Mouse (Mus musculus): ENCODE data around the gene B230307C23Rik. TPM values are rescaled to one million over a fixed set of nuclear protein-coding genes. Genes with fewer than 3 reads are reported as not detected.

The B230307C23Rik gene
- total and polyA plus RNA-seq, 3 experiments: 48.7 to 53.3 (median 50.8) TPM

GRCm38 (mm10) chr16:97962151-97962948, 34.8 kb upstream of the B230307C23Rik start, which contains the start of the genes C2cd2 and Zbtb21:
C2cd2 (minus strand) TSS chr16:97962598.
Zbtb21 (minus strand) TSS chr16:97962622.
- Histone ChIP-seq H3K9me3 (replicated peaks; ENCODE audit: low read length) (no peaks in the 10 kb centered on the region), H3K27me3 (replicated peaks) (no peaks in the 10 kb centered on the region), H3K27ac (ENCODE audit: insufficient read depth, low read depth) (peak within 1 kb of the TSS; percentile 91), H3K4me3 (replicated peaks in 1 of 3; ENCODE audit: low read depth in 2 of 3, low read length in 2 of 3, poor library complexity in 1 of 3) (peak within 1 kb of the TSS; percentile 68 to 83 (median 77)), H3K4me1 (ENCODE audit: control insufficient read depth in 1 of 2, insufficient read depth in 2 of 2) (peaks cover 6 to 53% of the 10 kb centered on the region in 2 experiments), H3K79me2 (replicated peaks; ENCODE audit: control insufficient read depth, extremely low read depth, insufficient read depth, poor library complexity, severe bottlenecking) (peaks cover 17% of the 10 kb centered on the region), H3K9ac (ENCODE audit: insufficient read depth, low read depth) (peak within 1 kb of the TSS; percentile 84), H3K4me2 (ENCODE audit: insufficient read depth, low read depth, poor library complexity, severe bottlenecking) (peak within 1 kb of the TSS; percentile 82), H3K36me3 (replicated peaks in 1 of 2; ENCODE audit: control insufficient read depth in 1 of 2, insufficient read depth in 1 of 2, low read length in 1 of 2) (peaks cover 10 to 20% of the 10 kb centered on the region in 2 experiments)
- peak; percentile 97 for DNase-seq (ENCODE audit: extremely low read depth)
- in situ Hi-C loops (cut with MboI; ENCODE audit: low pct_ligation_motif_present, low pct_unique_long_range_greater_than_20kb, low sequenced_read_pairs) (no loop called here), dilution Hi-C loops (cut with MboI; ENCODE audit: extremely low pct_ligation_motif_present, extremely low pct_unique_long_range_greater_than_20kb, low sequenced_read_pairs) (no loop called here)
- peak; percentile 55; the same call in 1 of the 2 replicates for TF ChIP-seq IRF4 (IDR thresholded peaks at IDR 0.05; ENCODE audit: low read depth, low read length)
- peak; percentile 86 for TF ChIP-seq TCF12 (IDR thresholded peaks at IDR 0.05; ENCODE audit: low read depth, low read length)
- TF ChIP-seq ZKSCAN1 (IDR thresholded peaks at IDR 0.05; ENCODE audit: borderline replicate concordance, low read depth, low read length): no peak
- no peak for TF ChIP-seq CHD1 (IDR thresholded peaks at IDR 0.05; ENCODE audit: low read depth, low read length)
- peak; percentile 83 for TF ChIP-seq JUND (conservative IDR thresholded peaks at IDR 0.05; ENCODE audit: low read depth, low read length)
- peak; percentile 80; the same call in 1 of the 2 replicates for TF ChIP-seq ZMIZ1 (IDR thresholded peaks at IDR 0.05; ENCODE audit: low read depth, low read length)
- TF ChIP-seq BHLHE40 (IDR thresholded peaks at IDR 0.05; ENCODE audit: low read depth, low read length): peak; percentile 99
- peak; percentile 76 for TF ChIP-seq HCFC1 (IDR thresholded peaks at IDR 0.05; ENCODE audit: low read depth, low read length)
- TF ChIP-seq EP300 (IDR thresholded peaks at IDR 0.05; ENCODE audit: low read length): peak; percentile 64; the same call in 1 of the 2 replicates
- TF ChIP-seq ETS1 (conservative IDR thresholded peaks at IDR 0.05; ENCODE audit: low read depth, low read length): peak; percentile 79
- TF ChIP-seq POLR2AphosphoS2 (IDR thresholded peaks at IDR 0.05; ENCODE audit: low read depth, low read length): peak; percentile 86
- no peak; the same call in 1 of the 2 replicates for TF ChIP-seq USF2 (conservative IDR thresholded peaks at IDR 0.05; ENCODE audit: low read depth, low read length)
- TF ChIP-seq USF1 (IDR thresholded peaks at IDR 0.05; ENCODE audit: low read depth, low read length): peak; percentile 81
- no peak for TF ChIP-seq UBTF (IDR thresholded peaks at IDR 0.05; ENCODE audit: low read depth, low read length)
- TF ChIP-seq JUN (IDR thresholded peaks at IDR 0.05; ENCODE audit: insufficient read depth, low read depth, low read length): peak; percentile 89
- peak; percentile 36; the same call in 1 of the 2 replicates for TF ChIP-seq CHD2 (IDR thresholded peaks at IDR 0.05; ENCODE audit: low read length)
- no peak for TF ChIP-seq CTCF (conservative IDR thresholded peaks at IDR 0.05 in 1 of 2, IDR thresholded peaks at IDR 0.05 in 1 of 2; ENCODE audit: low read depth in 2 of 2, low read length in 2 of 2)
- TF ChIP-seq KAT2A (IDR thresholded peaks at IDR 0.05; ENCODE audit: insufficient replicate concordance, low read length): no peak
- TF ChIP-seq ZNF384 (IDR thresholded peaks at IDR 0.05; ENCODE audit: low read depth, low read length): peak; percentile 71
- TF ChIP-seq RAD21 (IDR thresholded peaks at IDR 0.05; ENCODE audit: low read depth, low read length): no peak; the same call in 1 of the 2 replicates
- no peak for TF ChIP-seq PAX5 (IDR thresholded peaks at IDR 0.05; ENCODE audit: low read length)
- TF ChIP-seq NELFE (IDR thresholded peaks at IDR 0.05; ENCODE audit: low read depth, low read length): peak; percentile 97
- TF ChIP-seq GABPA (IDR thresholded peaks at IDR 0.05; ENCODE audit: insufficient replicate concordance, low read depth, low read length): peak; percentile 98
- TF ChIP-seq MXI1 (IDR thresholded peaks at IDR 0.05; ENCODE audit: low read depth, low read length): peak; percentile 71
- TF ChIP-seq TBP (conservative IDR thresholded peaks at IDR 0.05; ENCODE audit: low read depth, low read length): peak; percentile 29; the same call in 1 of the 2 replicates
- TF ChIP-seq E2F4 (IDR thresholded peaks at IDR 0.05; ENCODE audit: insufficient replicate concordance, low read depth, low read length): 0 out of 2 replicates have a peak, but pooled peaks have one; percentile 37
- peak; percentile 4; the same call in 1 of the 2 replicates for TF ChIP-seq SMC3 (IDR thresholded peaks at IDR 0.05; ENCODE audit: low read depth, low read length)
- TF ChIP-seq MAFK (IDR thresholded peaks at IDR 0.05; ENCODE audit: insufficient replicate concordance, low read length): 0 out of 2 replicates have a peak, but pooled peaks have one; percentile 19
- TF ChIP-seq NRF1 (IDR thresholded peaks at IDR 0.05; ENCODE audit: low read depth, low read length): peak; percentile 95
- no peak for TF ChIP-seq MAZ (IDR thresholded peaks at IDR 0.05; ENCODE audit: low read depth, low read length)
- TF ChIP-seq ELF1 (IDR thresholded peaks at IDR 0.05; ENCODE audit: low read depth, low read length): peak; percentile 57; the same call in 1 of the 2 replicates
- TF ChIP-seq POLR2A (IDR thresholded peaks at IDR 0.05; ENCODE audit: low read depth, low read length): peak; percentile 83
- TF ChIP-seq MYC (IDR thresholded peaks at IDR 0.05; ENCODE audit: low read depth, low read length): peak; percentile 95
- peak; percentile 79; the same call in 1 of the 2 replicates for TF ChIP-seq RCOR1 (conservative IDR thresholded peaks at IDR 0.05; ENCODE audit: low read depth, low read length)
- peak; percentile 61; the same call in 1 of the 2 replicates for TF ChIP-seq MEF2A (IDR thresholded peaks at IDR 0.05; ENCODE audit: borderline replicate concordance, low read depth, low read length)
- TF ChIP-seq ZC3H11A (IDR thresholded peaks at IDR 0.05; ENCODE audit: low read depth, low read length): no peak
- peak; percentile 83 for TF ChIP-seq MAX (IDR thresholded peaks at IDR 0.05; ENCODE audit: low read length)
- no peak; the same call in none of the 2 replicates for TF ChIP-seq SIN3A (IDR thresholded peaks at IDR 0.05; ENCODE audit: low read length)
